Mouse (Mus musculus) bone marrow macrophage, adult 2 months (primary cell): ENCODE measurements around the gene B4galt1. TPM values are rescaled to one million over a fixed set of nuclear protein-coding genes. Genes with fewer than 3 reads are reported as not detected.

Source experiments
- H3K27ac ChIP-seq: 2 replicates; pipeline ENCODE4 v1.5.1; 2012; ENCODE audit warnings: low read depth, low read length; ENCODE audit not compliant: insufficient read depth
- H3K4me1 ChIP-seq: 2 replicates; pipeline ENCODE4 v1.6.1; 2012; ENCODE audit warnings: low read length; ENCODE audit not compliant: control insufficient read depth, insufficient read depth
- H3K4me3 ChIP-seq: 2 replicates; pipeline ENCODE4 v1.5.1; 2012; ENCODE audit warnings: mild to moderate bottlenecking, low read length, moderate library complexity; ENCODE audit not compliant: insufficient read depth
- CTCF ChIP-seq: IDR thresholded peaks from 2 replicates; pipeline ENCODE4 v1.5.1; 2012; ENCODE audit warnings: low read depth, mild to moderate bottlenecking, low read length, moderate library complexity
- POLR2A ChIP-seq: IDR thresholded peaks from 2 replicates; pipeline ENCODE4 v1.6.1; 2012; ENCODE audit warnings: mild to moderate bottlenecking, low read depth, low read length, borderline replicate concordance
- polyA plus RNA-seq: library from polyadenylated mRNA; stranded (reverse); fragments of >200 nt; gene quantifications from 2 replicates; pipeline ENCODE4 v1.2.4, GENCODE M21; 2012; ENCODE audit not compliant: missing spikeins, insufficient read depth, insufficient read length

The B4galt1 gene
- polyA plus RNA-seq, 1 experiment, result 75.9 TPM

DNA sequence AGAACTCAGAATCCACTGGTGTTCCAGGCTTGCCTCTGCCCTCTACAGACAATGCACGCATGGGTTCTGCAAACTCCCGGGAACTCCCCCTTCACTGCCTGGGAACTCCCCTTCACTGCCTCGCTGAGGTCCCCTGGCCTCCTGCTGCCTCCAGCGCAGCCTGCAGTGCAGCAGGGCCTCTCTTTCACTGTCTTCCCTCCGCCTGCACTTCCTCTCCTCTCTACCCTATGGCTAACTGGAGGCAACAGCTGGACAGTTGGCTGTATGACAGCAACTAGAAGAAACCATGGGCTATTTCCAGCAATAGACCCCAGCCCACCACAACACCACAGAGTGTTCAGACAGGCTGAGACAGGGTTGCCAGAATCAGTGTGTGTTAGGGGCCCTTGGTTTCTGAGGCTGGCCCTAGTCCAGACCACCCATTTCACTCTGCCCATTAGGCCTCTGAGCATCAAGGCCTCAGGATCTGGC lies 9.5 kb downstream of the B4galt1 start:
- TF ChIP-seq POLR2A, result no peak
- no peak for TF ChIP-seq CTCF
- peak overlapping the region; percentile 77 for H3K27ac ChIP-seq
- H3K4me3 ChIP-seq, result no peak overlapping the region
- peaks cover 77% of the 10 kb centered on the region for H3K4me1 ChIP-seq

DNA sequence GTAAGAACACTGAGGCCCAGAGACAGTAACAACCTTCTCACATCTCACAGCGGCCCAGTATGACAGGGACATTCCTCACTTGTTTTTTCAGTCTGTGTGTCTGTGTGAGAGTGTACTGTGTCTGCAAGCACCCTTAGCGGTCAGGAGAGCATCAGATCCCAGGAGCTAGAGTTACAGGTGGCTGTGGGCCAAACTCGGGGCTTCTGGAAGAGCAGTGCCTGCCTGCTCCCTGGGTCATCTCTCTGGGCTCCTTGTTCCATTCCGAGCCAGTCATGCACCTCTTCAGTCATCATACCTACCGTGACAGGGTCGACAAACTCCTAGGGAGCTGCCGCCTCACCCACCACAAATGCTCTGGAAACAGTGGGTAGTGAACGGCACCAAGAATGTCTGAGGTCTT lies 10.1 kb downstream of the B4galt1 start:
- Histone ChIP-seq H3K4me1 (peaks cover 79% of the 10 kb centered on the region), H3K4me3 (no peak overlapping the region), H3K27ac (peak overlapping the region; percentile 77)
- TF ChIP-seq CTCF (no peak), POLR2A (no peak)

DNA sequence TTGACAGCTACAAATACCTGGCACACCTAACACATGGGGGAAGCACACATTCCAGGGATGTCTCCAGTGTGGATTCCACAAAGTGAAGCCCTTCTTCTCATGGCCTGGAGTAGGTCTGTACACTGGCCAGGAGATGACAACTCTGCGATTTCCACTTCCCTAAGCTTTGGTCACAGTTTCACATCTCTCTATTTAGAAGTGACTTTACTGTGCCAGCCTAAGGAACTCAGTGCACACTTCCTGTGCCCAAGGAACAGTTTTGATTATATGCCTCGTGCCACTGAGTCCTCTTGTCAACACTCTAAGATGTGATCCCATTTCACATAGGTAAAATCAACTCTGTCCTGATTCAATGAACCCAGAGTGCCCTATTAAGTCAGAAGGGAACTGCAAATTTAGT lies 13.4 kb downstream of the B4galt1 start:
- Histone ChIP-seq H3K4me3 (no peak overlapping the region), H3K4me1 (peaks cover 53% of the 10 kb centered on the region), H3K27ac (peak overlapping the region; percentile 76)
- no peak for TF ChIP-seq CTCF
- TF ChIP-seq POLR2A, result no peak

DNA sequence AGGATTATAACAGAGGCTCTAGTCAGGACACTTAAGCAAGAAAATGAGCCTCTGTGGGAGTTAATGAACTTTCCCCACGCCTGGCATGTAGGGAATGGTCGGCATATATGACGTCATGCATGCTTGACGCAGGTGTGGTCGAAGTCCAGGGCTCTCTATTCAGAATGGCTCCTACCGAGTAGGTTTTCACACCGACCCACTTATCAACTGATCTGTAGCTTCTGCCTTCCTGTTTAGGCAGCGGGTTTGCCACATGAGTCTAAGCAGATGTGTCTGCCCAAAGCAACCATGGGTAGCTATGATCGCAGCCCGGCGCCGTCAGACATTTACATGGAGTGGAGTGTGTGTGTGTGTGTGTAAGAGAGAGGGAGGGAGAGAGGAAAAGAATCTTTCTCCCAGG lies 14.6 kb downstream of the B4galt1 start:
- no peak overlapping the region for H3K27ac ChIP-seq
- TF ChIP-seq POLR2A (no peak), CTCF (no peak)
- no peak overlapping the region for H3K4me3 ChIP-seq
- H3K4me1 ChIP-seq, result peaks cover 43% of the 10 kb centered on the region

DNA sequence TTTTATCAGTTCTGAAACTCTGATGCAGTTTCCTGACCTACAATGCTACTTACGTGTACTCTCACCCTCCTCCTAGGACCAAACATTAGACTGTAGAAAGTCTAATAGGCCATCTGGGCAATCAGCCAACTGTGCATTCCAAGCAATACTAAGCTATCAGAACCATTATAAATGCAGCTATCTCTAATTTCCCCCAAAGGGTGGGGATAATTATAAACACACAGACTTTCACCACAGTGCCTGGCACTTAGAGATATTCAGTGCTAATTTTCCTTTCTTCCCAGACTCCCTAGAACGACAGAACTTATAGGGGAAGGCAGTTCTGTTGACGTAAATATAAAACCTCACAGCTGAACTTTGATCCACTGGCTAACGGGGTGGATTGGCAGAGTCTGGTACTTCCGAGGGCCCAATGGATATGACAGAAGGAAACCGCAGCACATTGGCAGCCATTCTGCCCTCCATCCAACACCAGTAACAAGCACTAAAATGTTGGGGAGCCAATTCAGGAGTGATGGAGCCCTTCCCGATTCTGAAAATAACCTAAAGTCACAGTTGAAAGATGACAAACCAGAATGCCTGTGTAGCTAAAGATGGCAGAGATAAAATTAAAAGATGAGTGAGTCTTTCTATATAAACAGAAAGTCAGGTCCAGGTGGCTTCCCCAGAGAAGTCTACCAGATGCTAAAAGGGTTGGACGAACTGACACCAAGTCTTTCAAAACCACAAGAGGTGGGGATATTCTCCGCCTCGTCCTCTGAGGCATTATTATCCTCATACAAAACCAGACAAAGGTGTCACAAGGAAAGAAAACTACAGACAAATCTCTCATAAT lies 16.1 kb downstream of the B4galt1 start:
- Histone ChIP-seq H3K4me3 (no peak overlapping the region), H3K27ac (no peak overlapping the region), H3K4me1 (peaks cover 33% of the 10 kb centered on the region)
- TF ChIP-seq POLR2A (no peak), CTCF (no peak)

DNA sequence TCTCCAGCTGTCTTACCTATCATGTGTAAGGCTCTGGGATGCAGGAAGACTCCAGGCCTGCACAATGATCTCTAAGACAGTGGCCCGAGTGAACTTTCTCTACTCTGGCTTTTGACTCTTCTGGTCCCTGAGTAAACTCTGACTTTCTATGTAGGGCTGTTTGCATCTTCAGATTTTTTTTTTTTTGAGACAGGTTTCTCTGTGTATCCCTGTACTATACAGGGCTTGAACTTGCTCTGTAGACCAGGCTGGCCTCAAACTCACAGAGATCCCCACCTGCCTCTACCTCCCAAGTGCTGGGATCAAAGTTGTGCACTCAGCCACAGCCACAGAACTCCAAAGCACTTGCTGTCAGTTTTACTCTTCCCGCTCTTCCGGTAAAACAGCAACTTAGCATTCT lies 16.8 kb downstream of the B4galt1 start:
- H3K4me3 ChIP-seq, result no peak overlapping the region
- no peak for TF ChIP-seq POLR2A
- TF ChIP-seq CTCF, result no peak
- peaks cover 26% of the 10 kb centered on the region for H3K4me1 ChIP-seq
- H3K27ac ChIP-seq, result no peak overlapping the region

DNA sequence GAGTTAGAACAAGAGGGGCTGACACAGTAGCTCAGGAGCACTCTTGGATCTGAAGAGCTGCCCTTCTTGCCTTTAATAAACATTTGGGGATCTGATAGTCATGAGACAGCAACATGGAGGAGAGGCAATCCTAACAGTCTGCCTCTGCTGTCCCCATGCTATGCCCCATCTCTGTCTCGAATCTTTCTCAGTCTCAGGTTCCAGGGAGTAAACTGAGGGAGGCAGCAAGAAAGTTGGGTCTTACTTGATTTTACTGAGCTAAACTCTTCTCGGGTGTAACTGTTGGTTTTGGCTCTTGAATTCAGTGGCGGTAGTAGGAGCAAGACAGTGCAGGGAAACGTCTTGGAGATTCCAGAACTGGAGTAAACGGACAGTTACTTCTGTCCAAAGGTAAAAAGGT lies 18.9 kb downstream of the B4galt1 start:
- H3K4me3 ChIP-seq, result no peak overlapping the region
- H3K27ac ChIP-seq, result no peak overlapping the region
- H3K4me1 ChIP-seq, result peaks cover 20% of the 10 kb centered on the region
- no peak for TF ChIP-seq CTCF
- TF ChIP-seq POLR2A, result no peak

DNA sequence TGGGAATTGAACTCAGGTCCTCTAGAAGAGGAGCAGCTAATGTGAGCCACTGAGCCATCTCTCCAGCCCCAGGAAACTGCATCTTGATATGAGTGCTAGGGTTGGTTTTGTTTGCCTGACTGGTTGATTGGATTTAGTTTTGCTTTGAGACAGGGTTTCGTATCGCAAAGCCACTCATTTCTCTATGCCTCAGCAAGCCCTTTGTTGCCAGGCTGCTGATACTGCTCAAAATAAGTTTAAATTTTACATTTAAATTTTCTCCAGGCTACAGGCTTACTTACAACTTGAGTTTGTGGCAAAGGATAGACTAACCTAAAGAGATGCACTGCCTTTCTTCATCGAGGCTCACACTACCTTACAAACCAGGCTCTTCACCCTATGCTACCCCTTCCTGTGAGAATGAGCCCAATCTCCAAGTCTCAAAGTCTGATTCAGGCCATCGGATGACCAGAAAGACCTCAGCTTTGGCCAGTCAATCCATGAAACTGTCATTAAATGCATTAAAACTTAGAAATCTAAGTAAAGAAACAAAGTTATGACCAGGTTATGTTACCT lies 19.5 kb downstream of the B4galt1 start:
- Histone ChIP-seq H3K4me1 (peaks cover 19% of the 10 kb centered on the region), H3K27ac (no peak overlapping the region), H3K4me3 (no peak overlapping the region)
- TF ChIP-seq POLR2A (no peak), CTCF (no peak)

DNA sequence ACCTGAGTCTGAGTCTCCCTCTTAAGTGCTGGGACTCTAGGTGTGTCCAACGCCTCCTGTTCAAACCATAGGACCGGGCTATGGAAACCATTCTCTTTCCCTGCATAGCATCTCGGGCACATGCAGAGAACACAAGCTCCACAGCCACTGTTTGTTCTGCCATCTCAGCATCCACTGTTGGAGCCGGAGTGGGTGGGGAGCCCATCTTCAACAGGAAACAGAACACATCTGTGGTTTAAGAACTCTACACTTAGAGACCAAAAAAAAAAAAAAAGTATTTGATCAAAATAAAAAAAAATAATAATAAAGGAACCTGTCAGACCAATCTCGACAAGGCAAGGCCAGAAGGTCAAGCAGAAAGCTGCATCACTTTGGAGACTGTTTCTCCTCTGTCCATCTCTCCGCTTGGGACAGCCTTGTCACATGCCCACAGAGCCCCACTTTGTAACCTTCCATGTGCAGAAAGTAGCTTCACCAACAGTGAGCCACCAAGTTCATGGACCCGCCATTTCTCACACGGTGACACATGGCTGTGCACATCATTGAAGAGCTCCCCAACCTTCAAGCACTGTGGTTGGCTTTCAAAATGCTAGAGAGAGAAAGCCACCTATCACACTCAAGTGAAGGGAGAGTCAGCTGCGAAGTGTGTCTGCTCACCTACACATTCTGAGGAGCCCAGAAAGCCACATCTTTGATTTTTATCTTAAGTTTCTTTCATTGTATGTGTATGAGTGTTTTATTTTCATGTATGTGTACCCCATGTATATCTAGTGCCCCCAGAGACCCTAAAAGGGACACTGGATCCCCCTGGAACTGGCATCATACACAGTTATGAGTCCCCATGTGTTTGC lies 20.2 kb downstream of the B4galt1 start:
- Histone ChIP-seq H3K27ac (no peak overlapping the region), H3K4me3 (no peak overlapping the region), H3K4me1 (peaks cover 14% of the 10 kb centered on the region)
- TF ChIP-seq POLR2A, result no peak
- TF ChIP-seq CTCF, result no peak
